Mouse (Mus musculus) E14TG2a.4 (cell line): ENCODE measurements around the gene Mta3.

Experiments
- CTCF ChIP-seq: conservative IDR thresholded peaks from 2 replicates; pipeline ENCODE4 v1.5.1; 2014; ENCODE audit warnings: low read length
- POU5F1 ChIP-seq: IDR thresholded peaks from 2 replicates; pipeline ENCODE4 v1.6.1; 2014; ENCODE audit warnings: low read length, borderline replicate concordance

DNA sequence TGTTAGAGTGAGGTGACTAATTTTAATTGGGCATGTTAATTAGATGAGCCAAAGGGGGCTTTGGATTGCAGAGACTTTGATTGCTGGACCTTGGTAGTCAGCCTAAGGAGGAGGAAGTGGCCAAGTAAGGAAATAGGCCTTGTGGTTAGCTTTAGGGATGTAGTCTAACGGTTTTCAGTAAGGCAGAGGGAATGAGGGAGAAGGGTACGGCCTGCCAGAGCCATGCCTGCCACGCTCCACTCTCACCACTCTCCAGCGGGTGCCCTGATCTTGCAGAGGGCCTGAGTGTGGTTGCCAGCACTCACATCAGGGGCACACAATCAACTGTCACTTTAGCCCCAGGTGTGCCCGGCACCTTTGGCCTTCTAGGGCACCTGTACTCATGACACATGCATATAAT, 84.2 kb downstream of the Mta3 start:
- TF ChIP-seq CTCF (no peak), POU5F1 (no peak)
